Mouse (Mus musculus) kidney, embryonic 15.5 days (tissue): Measurements from ENCODE around the gene Mmp14. TPM values are rescaled to one million over a fixed set of nuclear protein-coding genes. Genes with fewer than 3 reads are reported as not detected.

Source experiments
- ATAC-seq: fragments of 200-750 bp; cut with Nextera tagmentation; replicated peaks from 2 replicates; pipeline ENCODE4 v1.8.0; 2017; ENCODE audit warnings: moderate TSS enrichment; ENCODE audit not compliant: low FRiP score
- H3K27ac ChIP-seq: fragments of 300-500 bp; sonication (generic); 2 replicates; pipeline ENCODE4 v1.5.1; 2015; ENCODE audit warnings: mild to moderate bottlenecking, inconsistent platforms
- H3K27me3 ChIP-seq: fragments of 300-500 bp; sonication (generic); 2 replicates; pipeline ENCODE4 v1.6.1; 2015; ENCODE audit warnings: inconsistent platforms
- H3K36me3 ChIP-seq: fragments of 300-500 bp; sonication (generic); 2 replicates; pipeline ENCODE4 v1.6.1; 2015; ENCODE audit warnings: inconsistent platforms
- H3K4me1 ChIP-seq: fragments of 300-500 bp; sonication (generic); 2 replicates; pipeline ENCODE4 v1.6.1; 2015; ENCODE audit warnings: inconsistent platforms
- H3K4me2 ChIP-seq: fragments of 300-500 bp; sonication (generic); 2 replicates; pipeline ENCODE4 v1.6.1; 2015; ENCODE audit warnings: moderate library complexity, mild to moderate bottlenecking, inconsistent platforms
- H3K4me3 ChIP-seq: fragments of 300-500 bp; sonication (generic); replicated peaks from 2 replicates; pipeline ENCODE4 v1.5.1; 2015; ENCODE audit warnings: mild to moderate bottlenecking, inconsistent platforms
- H3K9ac ChIP-seq: fragments of 300-500 bp; sonication (generic); 2 replicates; pipeline ENCODE4 v1.6.1; 2015; ENCODE audit warnings: mild to moderate bottlenecking, inconsistent platforms
- H3K9me3 ChIP-seq: fragments of 300-500 bp; sonication (generic); replicated peaks from 2 replicates; pipeline ENCODE4 v1.6.1; 2016; ENCODE audit warnings: inconsistent platforms
- WGBS: fragments of 180-500 bp; shearing (Covaris S2); methylation state at CpG from one replicate; pipeline ENCODE4 v1.1.7; 2015; ENCODE audit warnings: mixed read lengths; 5-methylcytosine and 5-hydroxymethylcytosine counted together
- polyA plus RNA-seq: library from polyadenylated mRNA; unstranded; fragments of >200 nt; fragmentation: Nextera tagmentation; extraction: Ambion mirVana; gene quantifications from 2 replicates; pipeline ENCODE4 v1.2.1, GENCODE M21; 2015

Mmp14 gene
- polyA plus RNA-seq, 1 experiment from 2014 or later, result 168 TPM

GRCm38 (mm10) chr14:54429332-54430093 lies 1.9 kb upstream of the Mmp14 start:
- Histone ChIP-seq H3K27ac (peak overlapping the region; percentile 97), H3K4me1 (peaks cover 65% of the 10 kb centered on the region), H3K4me2 (peak overlapping the region; percentile 78), H3K36me3 (peaks cover 21% of the 10 kb centered on the region), H3K9ac (no peak overlapping the region), H3K9me3 (no peaks in the 10 kb centered on the region), H3K4me3 (no peak overlapping the region), H3K27me3 (no peaks in the 10 kb centered on the region)
- 40% methylated on average over 7 of the region's 7 CpGs for WGBS
- ATAC-seq, result no peak

DNA sequence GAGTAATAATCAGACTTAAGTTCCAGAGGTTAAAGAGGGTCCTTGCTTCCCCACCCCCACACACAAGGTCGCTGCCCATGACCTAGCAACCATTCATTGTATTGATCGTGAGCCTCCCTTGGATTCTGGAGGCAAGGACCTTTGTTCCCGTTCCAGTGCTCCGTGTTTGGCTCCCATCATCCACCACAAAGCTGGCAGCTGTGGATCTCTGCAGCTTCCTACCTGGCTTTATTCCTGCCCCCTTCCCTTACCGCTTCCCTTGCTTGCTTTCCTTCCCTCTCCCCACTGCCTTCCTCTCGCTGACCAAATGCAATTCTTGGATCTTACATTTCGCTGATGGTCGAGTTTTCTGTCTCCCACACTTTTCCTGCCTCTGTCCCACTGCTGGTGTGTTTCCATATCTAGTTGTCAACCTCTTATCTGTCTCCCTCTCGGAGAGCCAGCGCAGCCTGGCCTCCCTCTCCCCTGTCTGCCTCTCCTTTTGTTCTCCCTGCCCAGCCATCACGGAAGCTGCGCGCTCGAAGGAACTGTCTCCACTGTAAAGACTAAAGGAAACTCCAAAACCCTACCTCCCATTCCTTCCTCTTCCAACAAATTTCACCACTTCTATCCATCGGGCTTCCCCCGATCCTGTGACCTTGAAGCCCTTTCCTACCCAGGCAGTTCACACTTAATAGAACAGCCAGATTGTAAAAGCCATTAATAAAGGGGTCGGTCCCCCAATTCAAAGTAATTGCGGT lies 836 bp upstream of the Mmp14 start:
- H3K9me3 ChIP-seq, result no peaks in the 10 kb centered on the region
- no peak for ATAC-seq
- peak overlapping the region; percentile 78 for H3K4me2 ChIP-seq
- peak overlapping the region; percentile 97 for H3K9ac ChIP-seq
- H3K27me3 ChIP-seq, result no peaks in the 10 kb centered on the region
- WGBS, result 5% methylated on average over 18 of the region's 18 CpGs
- peak overlapping the region; percentile 97 for H3K27ac ChIP-seq
- peaks cover 70% of the 10 kb centered on the region for H3K4me1 ChIP-seq
- H3K4me3 ChIP-seq, result peak overlapping the region; percentile 83
- H3K36me3 ChIP-seq, result peaks cover 23% of the 10 kb centered on the region

GRCm38 (mm10) chr14:54432078-54432836 lies 845 bp downstream of the Mmp14 start:
- Histone ChIP-seq H3K9me3 (no peaks in the 10 kb centered on the region), H3K4me3 (peak overlapping the region; percentile 83), H3K36me3 (peaks cover 40% of the 10 kb centered on the region), H3K27me3 (no peaks in the 10 kb centered on the region), H3K4me1 (peaks cover 68% of the 10 kb centered on the region), H3K9ac (peak overlapping the region; percentile 97), H3K27ac (peak overlapping the region; percentile 97), H3K4me2 (peak overlapping the region; percentile 78)
- peak; percentile 40 for ATAC-seq
- 1% methylated on average over 54 of the region's 54 CpGs for WGBS

DNA sequence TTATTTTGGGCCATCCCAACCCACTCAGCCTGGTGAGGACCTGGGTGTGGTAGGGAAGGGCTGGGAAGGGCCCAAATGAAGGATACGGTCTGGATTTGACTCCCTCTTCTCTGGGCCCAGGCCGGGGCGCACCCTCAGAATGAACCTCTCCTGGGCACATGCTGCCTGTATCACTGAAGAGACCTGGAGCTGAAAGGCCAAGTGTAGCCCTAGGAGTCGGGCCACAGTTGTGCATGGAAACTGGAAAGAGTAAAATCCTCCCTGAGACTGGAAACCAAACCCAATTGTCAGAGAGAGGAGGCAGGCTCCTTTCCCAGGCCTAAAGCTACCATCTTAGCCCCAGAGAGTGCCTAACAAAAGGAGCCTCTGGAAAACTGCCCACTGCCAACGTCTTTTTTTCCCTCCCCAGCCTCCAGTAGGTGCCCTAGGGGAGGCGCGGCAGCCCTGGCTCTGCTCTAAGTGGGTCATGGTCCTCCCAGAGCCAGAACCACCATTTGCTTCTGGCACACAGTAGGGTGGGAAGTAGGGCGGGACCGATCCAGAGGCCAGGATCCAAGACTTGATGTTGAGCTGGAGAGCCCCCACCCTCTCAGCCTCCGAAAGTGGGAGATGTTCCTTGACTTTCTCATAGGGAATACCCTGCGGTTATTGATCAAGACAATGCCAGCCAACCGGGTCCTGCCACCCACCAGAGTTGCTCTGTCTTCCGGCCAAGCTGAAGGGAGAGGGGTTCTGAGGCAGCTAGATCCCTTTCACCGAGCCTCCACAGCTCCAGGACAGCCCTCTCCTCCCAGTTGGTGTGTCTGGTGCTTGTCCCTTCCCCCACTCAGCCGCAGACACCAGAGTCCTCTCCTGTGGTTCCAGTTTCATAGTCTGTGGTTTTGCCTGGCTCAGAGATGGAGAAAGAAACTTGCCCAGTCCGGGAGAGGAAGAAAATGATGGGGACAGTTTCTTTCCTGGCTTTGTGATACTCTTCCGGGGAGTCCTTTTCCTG lies 1.7 kb downstream of the Mmp14 start:
- H3K27ac ChIP-seq, result peak overlapping the region; percentile 97
- no peaks in the 10 kb centered on the region for H3K9me3 ChIP-seq
- peaks cover 59% of the 10 kb centered on the region for H3K4me1 ChIP-seq
- H3K27me3 ChIP-seq, result no peaks in the 10 kb centered on the region
- H3K9ac ChIP-seq, result peak overlapping the region; percentile 97
- WGBS, result 17% methylated on average over 17 of the region's 17 CpGs
- H3K4me2 ChIP-seq, result peak overlapping the region; percentile 78
- 0 out of 2 replicates have a peak, but pooled peaks have one; percentile 5 for ATAC-seq
- peaks cover 47% of the 10 kb centered on the region for H3K36me3 ChIP-seq
- H3K4me3 ChIP-seq, result peak overlapping the region; percentile 83

DNA sequence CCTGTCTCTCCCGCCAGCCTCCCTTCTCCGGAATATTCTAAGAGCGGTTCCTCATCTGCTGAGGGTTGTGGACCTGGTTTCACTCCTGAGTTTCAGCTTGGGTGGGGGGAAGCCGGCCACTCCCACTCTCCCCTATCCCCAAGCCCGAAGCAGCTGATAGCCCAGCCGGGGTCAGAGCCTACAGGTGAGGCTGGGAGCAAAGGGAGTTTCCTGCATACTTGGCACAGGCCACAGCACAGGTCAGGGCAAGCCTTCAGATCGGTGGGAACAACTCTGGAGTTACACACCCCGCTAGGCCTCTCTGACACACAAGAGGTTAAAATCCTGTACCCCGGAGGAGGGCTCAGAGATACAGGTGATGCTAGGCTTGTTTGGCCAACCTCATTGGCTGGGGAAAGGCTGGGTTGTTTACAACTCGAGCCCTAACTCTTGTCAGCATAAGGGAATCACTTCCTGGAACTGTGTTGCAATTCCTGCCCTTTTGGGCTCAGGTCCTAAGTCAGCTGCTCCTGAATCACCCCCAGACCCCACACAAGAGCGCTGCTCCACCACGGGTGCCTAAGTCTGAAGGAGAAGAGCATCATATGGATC lies 2.6 kb downstream of the Mmp14 start:
- H3K9me3 ChIP-seq, result no peaks in the 10 kb centered on the region
- H3K4me1 ChIP-seq, result peaks cover 52% of the 10 kb centered on the region
- no peaks in the 10 kb centered on the region for H3K27me3 ChIP-seq
- H3K4me2 ChIP-seq, result peak overlapping the region; percentile 78
- H3K27ac ChIP-seq, result peak overlapping the region; percentile 97
- WGBS, result 38% methylated on average over 12 of the region's 12 CpGs
- peak overlapping the region; percentile 83 for H3K4me3 ChIP-seq
- ATAC-seq, result no peak
- peak overlapping the region; percentile 97 for H3K9ac ChIP-seq
- peaks cover 47% of the 10 kb centered on the region for H3K36me3 ChIP-seq

- Histone ChIP-seq H3K9ac (no peak overlapping the region), H3K4me3 (no peak overlapping the region), H3K27me3 (no peaks in the 10 kb centered on the region), H3K27ac (no peak overlapping the region), H3K4me2 (no peak overlapping the region), H3K4me1 (peaks cover 39% of the 10 kb centered on the region), H3K36me3 (peaks cover 48% of the 10 kb centered on the region), H3K9me3 (no peaks in the 10 kb centered on the region)
- no peak for ATAC-seq
- 84% methylated on average over 11 of the region's 11 CpGs for WGBS
Measured at GRCm38 (mm10) chr14:54435194-54435918, 3.9 kb downstream of the Mmp14 start.

GRCm38 (mm10) chr14:54439155-54439554 lies 7.7 kb downstream of the Mmp14 start:
- H3K4me3 ChIP-seq, result no peak overlapping the region
- H3K27me3 ChIP-seq, result no peaks in the 10 kb centered on the region
- no peak for ATAC-seq
- peaks cover 27% of the 10 kb centered on the region for H3K4me1 ChIP-seq
- no peaks in the 10 kb centered on the region for H3K9me3 ChIP-seq
- WGBS, result 83% methylated on average over 12 of the region's 12 CpGs
- no peak overlapping the region for H3K4me2 ChIP-seq
- no peak overlapping the region for H3K27ac ChIP-seq
- no peak overlapping the region for H3K9ac ChIP-seq
- peaks cover 67% of the 10 kb centered on the region for H3K36me3 ChIP-seq

DNA sequence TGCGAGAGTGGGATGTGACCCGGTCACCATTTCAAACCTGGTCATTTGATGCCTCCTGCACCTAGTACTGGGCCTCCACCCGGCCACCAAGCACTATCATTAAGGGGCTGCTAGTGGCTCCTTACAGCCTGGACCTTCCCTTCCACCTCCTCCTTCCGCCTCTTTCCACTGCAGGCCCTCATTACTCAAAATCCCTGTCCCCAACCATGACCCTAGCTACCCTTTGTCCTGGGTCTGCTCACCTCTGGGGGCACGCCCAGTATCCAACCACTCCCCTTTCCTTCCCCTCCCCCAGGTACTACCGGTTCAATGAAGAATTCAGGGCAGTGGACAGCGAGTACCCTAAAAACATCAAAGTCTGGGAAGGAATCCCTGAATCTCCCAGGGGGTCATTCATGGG lies 8.2 kb downstream of the Mmp14 start:
- H3K27ac ChIP-seq, result no peak overlapping the region
- H3K4me2 ChIP-seq, result no peak overlapping the region
- peaks cover 68% of the 10 kb centered on the region for H3K36me3 ChIP-seq
- peaks cover 24% of the 10 kb centered on the region for H3K4me1 ChIP-seq
- ATAC-seq, result no peak
- no peaks in the 10 kb centered on the region for H3K9me3 ChIP-seq
- no peak overlapping the region for H3K4me3 ChIP-seq
- H3K27me3 ChIP-seq, result no peaks in the 10 kb centered on the region
- H3K9ac ChIP-seq, result no peak overlapping the region
- WGBS, result 55% methylated on average over 7 of the region's 7 CpGs

DNA sequence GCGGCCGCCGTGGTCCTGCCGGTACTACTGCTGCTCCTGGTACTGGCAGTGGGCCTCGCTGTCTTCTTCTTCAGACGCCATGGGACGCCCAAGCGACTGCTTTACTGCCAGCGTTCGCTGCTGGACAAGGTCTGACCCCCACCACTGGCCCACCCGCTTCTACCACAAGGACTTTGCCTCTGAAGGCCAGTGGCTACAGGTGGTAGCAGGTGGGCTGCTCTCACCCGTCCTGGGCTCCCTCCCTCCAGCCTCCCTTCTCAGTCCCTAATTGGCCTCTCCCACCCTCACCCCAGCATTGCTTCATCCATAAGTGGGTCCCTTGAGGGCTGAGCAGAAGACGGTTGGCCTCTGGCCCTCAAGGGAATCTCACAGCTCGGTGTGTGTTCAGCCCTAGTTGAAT lies 9.1 kb downstream of the Mmp14 start:
- H3K27ac ChIP-seq, result no peak overlapping the region
- H3K4me1 ChIP-seq, result peaks cover 20% of the 10 kb centered on the region
- peaks cover 67% of the 10 kb centered on the region for H3K36me3 ChIP-seq
- no peaks in the 10 kb centered on the region for H3K27me3 ChIP-seq
- H3K9me3 ChIP-seq, result no peaks in the 10 kb centered on the region
- H3K4me3 ChIP-seq, result no peak overlapping the region
- WGBS, result 92% methylated on average over 14 of the region's 14 CpGs
- H3K4me2 ChIP-seq, result no peak overlapping the region
- ATAC-seq, result no peak
- no peak overlapping the region for H3K9ac ChIP-seq

DNA sequence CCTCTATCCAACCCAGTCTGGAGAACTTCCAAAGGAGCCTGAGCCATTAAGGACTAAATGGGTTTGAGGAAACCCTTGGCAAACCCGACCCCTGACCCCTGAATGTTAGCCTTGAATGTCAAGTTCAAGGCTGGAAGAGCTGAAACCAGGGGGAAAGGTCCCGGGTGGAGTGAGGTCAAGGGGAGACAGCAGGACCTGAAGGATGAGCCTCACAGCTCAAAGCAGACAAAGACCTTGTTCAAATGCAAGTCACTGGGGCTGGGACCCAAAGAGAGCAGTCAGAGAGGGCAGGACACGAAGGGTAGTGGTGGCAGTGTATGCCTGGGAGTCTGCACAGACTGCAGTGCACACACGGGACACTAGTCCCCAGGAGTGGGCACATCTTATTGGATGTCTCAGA lies 10.0 kb downstream of the Mmp14 start:
- WGBS, result 79% methylated on average over 4 of the region's 4 CpGs
- ATAC-seq, result no peak
- H3K9me3 ChIP-seq, result no peaks in the 10 kb centered on the region
- peaks cover 18% of the 10 kb centered on the region for H3K4me1 ChIP-seq
- no peak overlapping the region for H3K4me3 ChIP-seq
- peaks cover 58% of the 10 kb centered on the region for H3K36me3 ChIP-seq
- no peak overlapping the region for H3K27ac ChIP-seq
- no peak overlapping the region for H3K9ac ChIP-seq
- no peaks in the 10 kb centered on the region for H3K27me3 ChIP-seq
- no peak overlapping the region for H3K4me2 ChIP-seq
